Mouse (Mus musculus) embryonic facial prominence, embryonic 15.5 days (tissue): ENCODE results near the gene Mef2b. TPM values are rescaled to one million over a fixed set of nuclear protein-coding genes. Genes with fewer than 3 reads are reported as not detected.

Source experiments
- ATAC-seq: fragments of 200-750 bp; cut with Nextera tagmentation; 2 replicates; pipeline ENCODE4 v1.8.0; 2017; ENCODE audit warnings: low read depth, moderate TSS enrichment; ENCODE audit not compliant: insufficient number of reproducible peaks, low FRiP score, low TSS enrichment
- H3K27ac ChIP-seq: fragments of 300-500 bp; sonication (generic); replicated peaks from 2 replicates; pipeline ENCODE4 v1.5.1; 2015; ENCODE audit warnings: mild to moderate bottlenecking, inconsistent platforms
- H3K27me3 ChIP-seq: fragments of 300-500 bp; sonication (generic); 2 replicates; pipeline ENCODE4 v1.6.1; 2015; ENCODE audit warnings: inconsistent platforms
- H3K36me3 ChIP-seq: fragments of 300-500 bp; sonication (generic); 2 replicates; pipeline ENCODE4 v1.6.1; 2015; ENCODE audit warnings: mild to moderate bottlenecking, inconsistent platforms
- H3K4me1 ChIP-seq: fragments of 300-500 bp; sonication (generic); 2 replicates; pipeline ENCODE4 v1.6.1; 2015; ENCODE audit warnings: inconsistent platforms
- H3K4me2 ChIP-seq: fragments of 300-500 bp; sonication (generic); replicated peaks from 2 replicates; pipeline ENCODE4 v1.6.1; 2015; ENCODE audit warnings: mild to moderate bottlenecking, inconsistent platforms
- H3K4me3 ChIP-seq: fragments of 300-500 bp; sonication (generic); replicated peaks from 2 replicates; pipeline ENCODE4 v1.5.1; 2015; ENCODE audit warnings: mild to moderate bottlenecking, inconsistent platforms
- H3K9ac ChIP-seq: fragments of 300-500 bp; sonication (generic); 2 replicates; pipeline ENCODE4 v1.6.1; 2015; ENCODE audit warnings: inconsistent platforms
- H3K9me3 ChIP-seq: fragments of 300-500 bp; sonication (generic); replicated peaks from 2 replicates; pipeline ENCODE4 v1.6.1; 2016; ENCODE audit warnings: inconsistent platforms
- WGBS: fragments of 180-500 bp; shearing (Covaris S2); methylation state at CpG from one replicate; pipeline ENCODE4 v1.1.7; 2015; 5-methylcytosine and 5-hydroxymethylcytosine counted together
- polyA plus RNA-seq: library from polyadenylated mRNA; unstranded; fragments of >200 nt; fragmentation: Nextera tagmentation; extraction: Ambion mirVana; gene quantifications from 2 replicates; pipeline ENCODE4 v1.2.1, GENCODE M21; 2015

Mef2b gene
- polyA plus RNA-seq, 1 experiment from 2014 or later: 12.4 TPM

GRCm38 (mm10) chr8:70134931-70135330, 4.6 kb upstream of the Mef2b start:
- Histone ChIP-seq H3K9ac (no peak overlapping the region), H3K4me3 (no peak overlapping the region), H3K4me1 (peaks cover 19% of the 10 kb centered on the region), H3K36me3 (peaks cover 42% of the 10 kb centered on the region), H3K27me3 (no peaks in the 10 kb centered on the region), H3K27ac (no peak overlapping the region), H3K9me3 (no peaks in the 10 kb centered on the region), H3K4me2 (no peak overlapping the region)
- ATAC-seq: no peak
- WGBS: 89% methylated on average over 9 of the region's 9 CpGs

GRCm38 (mm10) chr8:70136591-70136990, 2.9 kb upstream of the Mef2b start:
- Histone ChIP-seq H3K27ac (no peak overlapping the region), H3K36me3 (peaks cover 42% of the 10 kb centered on the region), H3K9ac (no peak overlapping the region), H3K4me2 (no peak overlapping the region), H3K4me1 (peaks cover 25% of the 10 kb centered on the region), H3K4me3 (no peak overlapping the region), H3K27me3 (no peaks in the 10 kb centered on the region), H3K9me3 (no peaks in the 10 kb centered on the region)
- ATAC-seq: no peak
- 87% methylated on average over 4 of the region's 4 CpGs for WGBS

DNA sequence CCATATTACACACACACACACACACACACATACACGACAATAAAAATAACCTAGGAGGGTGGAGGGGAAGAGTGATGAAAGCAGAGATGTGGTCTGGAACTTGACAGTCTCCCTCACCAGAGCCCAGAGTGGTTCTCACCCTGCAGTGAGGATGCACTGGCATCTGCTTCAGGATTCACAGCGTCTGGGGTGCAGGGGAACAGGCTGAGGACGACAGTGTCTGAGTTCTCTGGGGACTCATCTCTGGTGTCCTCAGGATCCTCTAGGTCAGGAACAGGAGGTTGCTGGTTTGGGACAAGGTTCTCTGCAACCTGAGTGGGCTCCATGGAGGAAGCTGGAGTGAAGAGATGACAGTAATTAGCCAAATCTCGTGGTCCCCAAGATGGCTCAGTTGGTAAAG, 1.6 kb upstream of the Mef2b start:
- no peak overlapping the region for H3K27ac ChIP-seq
- 0 out of 2 replicates have a peak overlapping the region, but pooled peaks have one; percentile 37 for H3K9ac ChIP-seq
- no peak for ATAC-seq
- peak overlapping the region; percentile 78 for H3K4me2 ChIP-seq
- no peaks in the 10 kb centered on the region for H3K9me3 ChIP-seq
- peaks cover 47% of the 10 kb centered on the region for H3K36me3 ChIP-seq
- H3K27me3 ChIP-seq: no peaks in the 10 kb centered on the region
- peaks cover 21% of the 10 kb centered on the region for H3K4me1 ChIP-seq
- 74% methylated on average over 4 of the region's 4 CpGs for WGBS
- H3K4me3 ChIP-seq: peak overlapping the region; percentile 92

DNA sequence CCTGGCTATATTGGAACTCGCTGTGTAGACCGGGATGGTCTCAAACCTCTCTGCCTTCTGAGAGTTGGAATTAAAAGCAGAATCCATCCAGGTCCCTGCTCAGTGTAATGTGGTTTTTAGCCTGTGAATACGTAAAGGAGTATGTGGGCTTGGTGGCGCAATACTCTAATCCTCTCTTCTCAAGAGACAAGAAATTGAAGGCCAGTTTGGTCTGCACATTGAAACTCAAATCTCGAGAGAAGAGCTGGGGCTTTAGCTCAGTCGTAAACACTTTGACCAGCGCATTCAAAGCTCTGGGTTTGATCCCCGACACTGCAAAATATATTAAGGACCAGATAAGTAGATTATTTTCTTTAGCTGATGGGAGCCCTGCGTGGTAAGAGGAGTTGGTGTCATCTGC, 470 bp downstream of the Mef2b start:
- ATAC-seq: no peak
- Histone ChIP-seq H3K27me3 (no peaks in the 10 kb centered on the region), H3K27ac (peak overlapping the region; percentile 92), H3K4me3 (peak overlapping the region; percentile 92), H3K9ac (peak overlapping the region; percentile 93), H3K4me2 (peak overlapping the region; percentile 78), H3K4me1 (peaks cover 21% of the 10 kb centered on the region), H3K9me3 (no peaks in the 10 kb centered on the region), H3K36me3 (peaks cover 44% of the 10 kb centered on the region)
- WGBS: 10% methylated on average over 9 of the region's 9 CpGs

GRCm38 (mm10) chr8:70147678-70148607, 8.4 kb downstream of the Mef2b start:
- no peak overlapping the region for H3K4me2 ChIP-seq
- peaks cover 41% of the 10 kb centered on the region for H3K36me3 ChIP-seq
- no peak overlapping the region for H3K27ac ChIP-seq
- no peak overlapping the region for H3K9ac ChIP-seq
- WGBS: 83% methylated on average over 7 of the region's 7 CpGs
- no peaks in the 10 kb centered on the region for H3K27me3 ChIP-seq
- H3K4me3 ChIP-seq: no peak overlapping the region
- peaks cover 13% of the 10 kb centered on the region for H3K4me1 ChIP-seq
- no peak for ATAC-seq
- no peaks in the 10 kb centered on the region for H3K9me3 ChIP-seq

- peak; percentile 63 for ATAC-seq
- Histone ChIP-seq H3K4me1 (peaks cover 13% of the 10 kb centered on the region), H3K9ac (no peak overlapping the region), H3K9me3 (no peaks in the 10 kb centered on the region), H3K27me3 (no peaks in the 10 kb centered on the region), H3K4me3 (no peak overlapping the region), H3K27ac (no peak overlapping the region), H3K4me2 (peak overlapping the region; percentile 30), H3K36me3 (peaks cover 23% of the 10 kb centered on the region)
- WGBS: 10% methylated on average over 13 of the region's 13 CpGs
Measured at GRCm38 (mm10) chr8:70150158-70150557, 10.6 kb downstream of the Mef2b start.

DNA sequence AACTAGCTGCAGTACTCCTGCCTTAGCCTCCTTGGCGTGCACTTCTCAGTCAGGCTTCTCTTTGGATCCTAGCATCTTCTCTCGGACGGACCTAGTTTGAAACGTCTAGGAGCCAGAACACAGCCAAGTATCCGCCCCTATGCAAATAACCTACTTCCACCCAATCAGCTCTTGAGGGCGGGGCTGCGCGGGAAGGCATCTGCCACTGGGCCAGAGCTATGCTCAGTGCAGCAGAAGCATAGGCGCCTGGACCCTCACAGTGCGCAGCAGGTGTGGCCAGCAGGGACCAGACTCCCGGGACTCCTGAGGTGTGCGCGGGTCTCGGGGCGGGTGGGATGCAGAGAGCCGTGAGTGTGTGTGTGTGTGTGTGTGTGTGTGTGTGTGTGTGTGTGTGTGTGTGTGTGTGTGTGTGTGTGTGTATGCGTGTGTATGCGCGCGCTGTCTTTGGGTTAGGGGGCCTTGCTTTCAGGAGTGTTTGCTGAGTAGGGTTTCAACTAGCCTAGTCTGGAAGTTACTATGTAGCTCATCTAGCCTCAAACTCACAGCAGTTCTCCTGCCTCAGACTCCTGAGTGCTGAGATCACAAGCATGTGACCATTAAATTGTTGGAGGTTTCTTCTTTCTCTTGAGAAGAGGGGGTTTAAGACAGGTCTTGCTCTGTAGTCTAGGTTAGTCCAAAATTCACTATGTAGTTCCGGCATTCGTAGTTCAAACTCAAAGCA, 13.2 kb downstream of the Mef2b start:
- H3K4me2 ChIP-seq: peak overlapping the region; percentile 33
- H3K9ac ChIP-seq: no peak overlapping the region
- no peak overlapping the region for H3K27ac ChIP-seq
- H3K36me3 ChIP-seq: no peaks in the 10 kb centered on the region
- H3K27me3 ChIP-seq: no peaks in the 10 kb centered on the region
- H3K9me3 ChIP-seq: no peaks in the 10 kb centered on the region
- peak; percentile 87 for ATAC-seq
- peaks cover 14% of the 10 kb centered on the region for H3K4me1 ChIP-seq
- no peak overlapping the region; the same call in 1 of the 2 replicates for H3K4me3 ChIP-seq
- WGBS: 10% methylated on average over 17 of the region's 22 CpGs

GRCm38 (mm10) chr8:70157240-70157800, 17.8 kb downstream of the Mef2b start:
- peaks cover 16% of the 10 kb centered on the region for H3K4me1 ChIP-seq
- no peaks in the 10 kb centered on the region for H3K36me3 ChIP-seq
- ATAC-seq: no peak
- H3K9me3 ChIP-seq: no peaks in the 10 kb centered on the region
- no peak overlapping the region for H3K27ac ChIP-seq
- no peaks in the 10 kb centered on the region for H3K27me3 ChIP-seq
- no peak overlapping the region for H3K4me3 ChIP-seq
- H3K4me2 ChIP-seq: no peak overlapping the region
- H3K9ac ChIP-seq: no peak overlapping the region
- WGBS: 84% methylated on average over 1 of the region's 1 CpGs

DNA sequence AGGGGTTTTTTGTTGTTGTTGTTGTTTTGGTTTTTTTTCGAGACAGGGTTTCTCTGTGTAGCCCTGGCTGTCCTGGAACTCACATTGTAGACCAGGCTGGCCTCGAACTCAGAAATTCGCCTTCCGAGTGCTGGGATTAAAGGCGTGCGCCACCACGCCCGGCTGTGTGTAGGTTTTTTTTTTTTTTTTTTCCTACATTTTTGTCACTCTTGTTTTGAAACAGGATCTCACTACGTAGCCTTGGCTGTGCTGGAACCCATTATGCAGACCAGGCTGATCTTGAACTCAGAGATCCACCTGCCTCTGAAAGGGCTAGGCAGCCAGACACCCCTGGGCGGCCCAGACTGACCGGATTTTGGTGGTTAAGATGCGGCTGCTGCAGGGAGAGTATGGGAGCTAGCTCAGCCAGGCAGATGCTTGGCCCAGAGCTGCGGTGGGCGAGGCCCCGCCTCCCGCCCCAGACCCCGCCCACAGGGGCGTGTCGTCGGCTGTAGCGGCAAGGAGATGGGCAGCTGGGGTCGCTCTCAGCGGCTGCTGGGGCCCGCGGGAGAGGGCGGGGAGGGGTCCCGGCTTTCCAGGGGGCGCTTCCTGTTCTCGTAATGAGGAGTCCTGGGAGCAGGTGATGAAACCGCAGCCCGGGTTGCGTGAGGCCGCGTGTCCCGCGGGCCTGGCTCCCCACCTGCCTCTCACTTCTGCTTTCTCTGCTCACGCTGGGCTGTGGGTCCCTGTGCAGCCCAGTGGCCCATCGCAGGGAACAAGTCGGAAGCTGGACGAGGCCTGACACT, 18.8 kb downstream of the Mef2b start:
- H3K9me3 ChIP-seq: no peaks in the 10 kb centered on the region

DNA sequence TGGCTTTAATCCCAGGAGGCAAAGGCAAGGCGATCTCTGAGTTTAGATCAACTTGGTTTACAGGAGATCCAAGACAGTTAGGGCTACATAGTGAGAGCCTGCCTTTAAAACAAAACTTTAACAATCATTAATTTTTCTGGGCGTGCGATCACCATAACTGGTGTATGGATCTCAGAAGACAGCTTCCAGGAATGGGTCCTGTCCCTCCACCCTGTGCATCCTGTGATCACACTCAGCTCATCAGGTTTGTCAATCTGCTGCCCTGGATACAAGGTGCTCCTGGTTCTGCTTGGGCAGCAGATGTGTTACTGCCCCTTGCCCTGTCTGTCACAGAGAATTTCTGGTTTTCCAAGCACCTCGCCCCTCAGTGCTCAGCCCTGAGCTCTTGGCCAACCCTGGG, 19.7 kb downstream of the Mef2b start:
- H3K36me3 ChIP-seq: no peaks in the 10 kb centered on the region
- H3K4me1 ChIP-seq: peaks cover 11% of the 10 kb centered on the region
- ATAC-seq: no peak
- no peak overlapping the region for H3K4me3 ChIP-seq
- H3K4me2 ChIP-seq: no peak overlapping the region; the same call in 1 of the 2 replicates
- 82% methylated on average over 4 of the region's 4 CpGs for WGBS
- H3K9ac ChIP-seq: no peak overlapping the region
- H3K27me3 ChIP-seq: no peaks in the 10 kb centered on the region
- no peak overlapping the region for H3K27ac ChIP-seq
- no peaks in the 10 kb centered on the region for H3K9me3 ChIP-seq

More for the DNA sequence above, 18.8 kb downstream of the Mef2b start:
- Histone ChIP-seq H3K27ac (no peak overlapping the region), H3K36me3 (no peaks in the 10 kb centered on the region), H3K4me1 (peaks cover 11% of the 10 kb centered on the region), H3K4me3 (peak overlapping the region; percentile 51), H3K4me2 (peak overlapping the region; percentile 91), H3K9ac (peak overlapping the region; percentile 28), H3K27me3 (no peaks in the 10 kb centered on the region)
- peak; percentile 87 for ATAC-seq
- WGBS: 8% methylated on average over 40 of the region's 40 CpGs
